Mouse (Mus musculus) intestine, postnatal 0 days (tissue): ENCODE results near the gene Rasgrf2. TPM values are rescaled to one million over a fixed set of nuclear protein-coding genes. Genes with fewer than 3 reads are reported as not detected.
"Not testable (repeated sequence)": the region's sequence is repeated elsewhere in the genome, so short reads cannot be mapped to it uniquely, and the experiment has no call there.

ENCODE experiments used
- ATAC-seq: fragments of 200-750 bp; cut with Nextera tagmentation; 2 replicates; pipeline ENCODE4 v1.8.0; 2017; ENCODE audit warnings: mild to moderate bottlenecking, moderate TSS enrichment, moderate library complexity
- H3K27ac ChIP-seq: fragments of 300-500 bp; sonication (generic); 2 replicates; pipeline ENCODE4 v1.5.1; 2014; ENCODE audit warnings: mild to moderate bottlenecking, low read depth, low read length, moderate library complexity
- H3K27me3 ChIP-seq: fragments of 300-500 bp; sonication (generic); replicated peaks from 2 replicates; pipeline ENCODE4 v1.6.1; 2014; ENCODE audit warnings: low read length, mixed read lengths; ENCODE audit not compliant: control insufficient read depth, insufficient read depth
- H3K36me3 ChIP-seq: fragments of 300-500 bp; sonication (generic); 2 replicates; pipeline ENCODE4 v1.6.1; 2014; ENCODE audit warnings: mild to moderate bottlenecking, moderate library complexity; ENCODE audit not compliant: control insufficient read depth, insufficient read depth
- H3K4me1 ChIP-seq: fragments of 300-500 bp; sonication (generic); replicated peaks from 2 replicates; pipeline ENCODE4 v1.6.1; 2014; ENCODE audit warnings: antibody characterized with exemption, low read length, mixed read lengths; ENCODE audit not compliant: control insufficient read depth, insufficient read depth
- H3K4me2 ChIP-seq: fragments of 300-500 bp; sonication (generic); replicated peaks from 2 replicates; pipeline ENCODE4 v1.6.1; 2014; ENCODE audit warnings: low read depth, mild to moderate bottlenecking, moderate library complexity
- H3K4me3 ChIP-seq: fragments of 300-500 bp; sonication (generic); 2 replicates; pipeline ENCODE4 v1.5.1; 2014; ENCODE audit warnings: low read depth, low read length
- H3K9ac ChIP-seq: fragments of 300-500 bp; sonication (generic); 2 replicates; pipeline ENCODE4 v1.6.1; 2014; ENCODE audit warnings: mild to moderate bottlenecking, low read depth, low read length
- H3K9me3 ChIP-seq: fragments of 300-500 bp; sonication (generic); 2 replicates; pipeline ENCODE4 v1.6.1; 2016; ENCODE audit warnings: mixed run types; ENCODE audit not compliant: control insufficient read depth
- CTCF ChIP-seq: sonication (generic); IDR thresholded peaks from 2 replicates; pipeline ENCODE4 v1.5.1; 2016; ENCODE audit warnings: low read depth, mild to moderate bottlenecking, control low read depth, antibody characterized with exemption, moderate library complexity
- WGBS: fragments of 180-500 bp; shearing (Covaris S2); extraction: QIAGEN DNeasy Blood & Tissue Kit; methylation state at CpG from one replicate; pipeline ENCODE4 v1.1.7; 2014; 5-methylcytosine and 5-hydroxymethylcytosine counted together
- polyA plus RNA-seq: library from polyadenylated mRNA; unstranded; fragments of >200 nt; fragmentation: Nextera tagmentation; extraction: Ambion mirVana; gene quantifications from 2 replicates; pipeline ENCODE4 v1.2.1, GENCODE M21; 2015

Rasgrf2 gene
- 2.8 and 2.9 TPM in 2 replicates for polyA plus RNA-seq

DNA sequence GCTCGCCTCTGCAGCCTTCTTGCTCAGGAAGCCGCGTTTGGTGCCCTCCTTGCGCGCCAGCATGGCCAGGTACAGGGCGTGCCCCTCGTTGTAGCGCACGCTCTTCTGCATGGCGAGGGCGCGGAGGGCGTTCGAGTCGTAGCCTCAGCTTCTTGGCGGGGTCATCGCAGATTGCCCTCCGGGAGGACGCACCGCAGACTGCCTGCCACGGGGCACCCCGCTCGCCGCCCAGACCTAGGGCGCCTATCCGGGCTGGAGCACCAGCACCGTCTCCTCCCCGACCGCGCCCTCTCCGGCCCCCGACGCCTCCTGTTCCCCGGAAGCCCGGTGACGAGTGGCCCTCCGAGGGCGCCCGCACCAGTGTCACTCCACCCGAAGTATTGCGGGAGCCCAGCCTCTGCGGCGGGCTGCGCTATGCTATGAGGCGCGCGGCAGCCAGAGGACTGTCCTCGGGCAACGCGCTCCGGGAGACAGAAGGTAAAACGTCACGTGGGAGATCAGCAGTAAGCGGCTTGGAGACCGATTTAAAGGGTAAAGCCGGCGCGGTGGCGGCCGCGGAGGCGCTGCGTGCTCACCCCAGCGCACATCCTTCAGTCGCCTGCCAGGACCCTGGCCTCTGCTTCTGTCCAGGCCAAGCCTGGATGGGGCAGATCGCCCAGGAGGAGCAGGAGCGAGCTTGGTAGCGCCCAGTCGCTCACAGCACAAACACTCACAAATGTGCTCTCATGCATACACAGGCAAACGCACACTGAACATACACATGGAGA is at the start of gene Rasgrf2:
TSS of gene Rasgrf2 (minus strand) at position 273 of the 767 bp plus-strand sequence.
- Histone ChIP-seq H3K27ac (no peak within 1 kb of the TSS; the same call in 1 of the 2 replicates), H3K9me3 (no peaks in the 10 kb centered on the region), H3K4me1 (no peaks in the 10 kb centered on the region), H3K27me3 (no peaks in the 10 kb centered on the region), H3K4me2 (peak within 1 kb of the TSS; percentile 96), H3K9ac (peak within 1 kb of the TSS; percentile 48), H3K36me3 (no peaks in the 10 kb centered on the region), H3K4me3 (peak within 1 kb of the TSS; percentile 64)
- ATAC-seq, result peak; percentile 75
- WGBS, result 1% methylated on average over 70 of the region's 70 CpGs
- TF ChIP-seq CTCF, result peak; percentile 21; the same call in 1 of the 2 replicates

GRCm38 (mm10) chr13:92172686-92173085 is 41.2 kb upstream of the Rasgrf2 start:
- H3K36me3 ChIP-seq, H3K4me3 ChIP-seq, ATAC-seq, H3K4me1 ChIP-seq, H3K27ac ChIP-seq, H3K4me2 ChIP-seq, H3K9ac ChIP-seq, H3K9me3 ChIP-seq, H3K27me3 ChIP-seq: not testable (repeated sequence)
- WGBS, result 85% methylated on average over 8 of the region's 8 CpGs

DNA sequence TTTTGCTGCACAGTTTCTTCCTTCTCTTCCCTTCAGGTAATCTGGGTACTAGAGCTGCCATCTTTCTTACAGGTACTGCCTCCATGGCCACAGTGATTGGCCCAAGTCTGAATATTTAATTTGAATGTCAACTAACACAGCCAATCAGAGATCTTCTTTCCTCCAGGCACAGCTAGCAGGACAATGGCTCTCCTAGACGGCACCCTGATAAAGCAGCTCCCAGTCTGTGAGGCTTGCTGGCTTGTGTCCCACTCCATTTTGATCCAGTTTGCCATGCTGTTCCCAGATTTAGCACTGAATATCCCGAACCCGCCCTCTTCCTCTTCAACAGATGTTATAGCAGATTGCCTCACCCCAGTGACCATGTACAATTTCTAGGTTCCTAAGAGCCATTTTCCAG is 19.1 kb upstream of the Rasgrf2 start:
- H3K4me3 ChIP-seq, result no peak overlapping the region
- no peak overlapping the region for H3K4me2 ChIP-seq
- H3K9me3 ChIP-seq, result peaks cover 7% of the 10 kb centered on the region
- no peaks in the 10 kb centered on the region for H3K4me1 ChIP-seq
- no peak overlapping the region for H3K27ac ChIP-seq
- H3K9ac ChIP-seq, result no peak overlapping the region
- H3K36me3 ChIP-seq, result no peaks in the 10 kb centered on the region
- no peak for ATAC-seq
- TF ChIP-seq CTCF, result no peak
- 66% methylated on average over 3 of the region's 3 CpGs for WGBS
- no peaks in the 10 kb centered on the region for H3K27me3 ChIP-seq

- 79% methylated on average over 4 of the region's 4 CpGs for WGBS
These were observed 17.4 kb upstream of the Rasgrf2 start for GRCm38 (mm10) chr13:92148858-92149257.

DNA sequence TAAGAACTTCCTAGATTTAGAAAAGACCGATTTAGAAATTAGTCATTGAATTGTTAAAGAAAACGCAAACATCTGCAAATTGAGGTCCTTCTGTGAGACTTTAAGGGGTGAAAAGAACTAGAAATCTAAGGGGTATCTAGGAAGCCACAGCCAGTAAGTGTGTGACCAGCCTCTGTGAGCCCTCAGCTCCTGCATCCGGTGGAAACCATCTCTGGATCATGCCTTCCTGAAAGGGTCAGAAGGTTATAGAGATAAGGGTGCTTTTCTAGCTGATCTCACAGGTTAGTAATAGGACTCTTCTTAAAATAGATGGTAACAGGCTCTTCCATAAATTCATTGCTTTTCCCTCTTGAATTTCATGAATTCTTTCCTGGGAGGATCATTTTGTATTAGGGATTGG is 3.3 kb upstream of the Rasgrf2 start:
- ATAC-seq, result no peak
- no peak overlapping the region for H3K27ac ChIP-seq
- no peaks in the 10 kb centered on the region for H3K9me3 ChIP-seq
- H3K27me3 ChIP-seq, result no peaks in the 10 kb centered on the region
- TF ChIP-seq CTCF, result no peak
- 68% methylated on average over 3 of the region's 3 CpGs for WGBS
- no peaks in the 10 kb centered on the region for H3K4me1 ChIP-seq
- H3K4me3 ChIP-seq, result no peak overlapping the region
- no peaks in the 10 kb centered on the region for H3K36me3 ChIP-seq
- H3K4me2 ChIP-seq, result no peak overlapping the region
- no peak overlapping the region for H3K9ac ChIP-seq

More at GRCm38 (mm10) chr13:92148858-92149257, 17.4 kb upstream of the Rasgrf2 start:
- Histone ChIP-seq H3K27ac (no peak overlapping the region), H3K27me3 (no peaks in the 10 kb centered on the region), H3K9me3 (peaks cover 20% of the 10 kb centered on the region), H3K4me1 (no peaks in the 10 kb centered on the region), H3K9ac (no peak overlapping the region), H3K4me2 (no peak overlapping the region), H3K36me3 (no peaks in the 10 kb centered on the region), H3K4me3 (no peak overlapping the region)
- no peak for TF ChIP-seq CTCF
- ATAC-seq, result no peak

GRCm38 (mm10) chr13:92132599-92132998 is 1.1 kb upstream of the Rasgrf2 start:
- Histone ChIP-seq H3K4me3 (no peak overlapping the region), H3K27me3 (no peaks in the 10 kb centered on the region), H3K9me3 (no peaks in the 10 kb centered on the region), H3K36me3 (no peaks in the 10 kb centered on the region), H3K4me1 (no peaks in the 10 kb centered on the region), H3K4me2 (no peak overlapping the region), H3K27ac (no peak overlapping the region), H3K9ac (no peak overlapping the region)
- TF ChIP-seq CTCF, result no peak
- ATAC-seq, result no peak
- 74% methylated on average over 2 of the region's 2 CpGs for WGBS
